Mouse (Mus musculus) liver, embryonic 12.5 days (tissue): ENCODE results near the gene Qrfp. TPM values are rescaled to one million over a fixed set of nuclear protein-coding genes. Genes with fewer than 3 reads are reported as not detected.

ENCODE experiments used
- ATAC-seq: fragments of 200-750 bp; cut with Nextera tagmentation; 2 replicates; pipeline ENCODE4 v1.8.0; 2017; ENCODE audit warnings: moderate number of reproducible peaks, mild to moderate bottlenecking, moderate library complexity
- H3K27ac ChIP-seq: fragments of 300-500 bp; sonication (generic); 2 replicates; pipeline ENCODE4 v1.5.1; 2016; ENCODE audit warnings: mild to moderate bottlenecking
- H3K27me3 ChIP-seq: fragments of 300-500 bp; sonication (generic); replicated peaks from 2 replicates; pipeline ENCODE4 v1.6.1; 2016; ENCODE audit warnings: mild to moderate bottlenecking, moderate library complexity
- H3K36me3 ChIP-seq: fragments of 300-500 bp; sonication (generic); 2 replicates; pipeline ENCODE4 v1.6.1; 2016; ENCODE audit warnings: mild to moderate bottlenecking, moderate library complexity
- H3K4me1 ChIP-seq: fragments of 300-500 bp; sonication (generic); 2 replicates; pipeline ENCODE4 v1.6.1; 2016
- H3K4me2 ChIP-seq: fragments of 300-500 bp; sonication (generic); 2 replicates; pipeline ENCODE4 v1.6.1; 2016; ENCODE audit warnings: mild to moderate bottlenecking, moderate library complexity
- H3K4me3 ChIP-seq: fragments of 300-500 bp; sonication (generic); 2 replicates; pipeline ENCODE4 v1.5.1; 2016; ENCODE audit warnings: mild to moderate bottlenecking, moderate library complexity
- H3K9ac ChIP-seq: fragments of 300-500 bp; sonication (generic); 2 replicates; pipeline ENCODE4 v1.6.1; 2016; ENCODE audit warnings: mild to moderate bottlenecking, moderate library complexity
- H3K9me3 ChIP-seq: fragments of 300-500 bp; sonication (generic); replicated peaks from 2 replicates; pipeline ENCODE4 v1.6.1; 2016; ENCODE audit warnings: mild to moderate bottlenecking, moderate library complexity
- WGBS: fragments of 180-500 bp; shearing (Covaris S2); methylation state at CpG from one replicate; pipeline ENCODE4 v1.1.7; 2016; ENCODE audit not compliant: insufficient replicate concordance; 5-methylcytosine and 5-hydroxymethylcytosine counted together
- polyA plus RNA-seq: library from polyadenylated mRNA; unstranded; fragments of >200 nt; fragmentation: Nextera tagmentation; extraction: Ambion mirVana; gene quantifications from 2 replicates; pipeline ENCODE4 v1.2.1, GENCODE M21; 2016

Qrfp gene
- polyA plus RNA-seq, 1 experiment from 2014 or later, result 0.04 TPM

DNA sequence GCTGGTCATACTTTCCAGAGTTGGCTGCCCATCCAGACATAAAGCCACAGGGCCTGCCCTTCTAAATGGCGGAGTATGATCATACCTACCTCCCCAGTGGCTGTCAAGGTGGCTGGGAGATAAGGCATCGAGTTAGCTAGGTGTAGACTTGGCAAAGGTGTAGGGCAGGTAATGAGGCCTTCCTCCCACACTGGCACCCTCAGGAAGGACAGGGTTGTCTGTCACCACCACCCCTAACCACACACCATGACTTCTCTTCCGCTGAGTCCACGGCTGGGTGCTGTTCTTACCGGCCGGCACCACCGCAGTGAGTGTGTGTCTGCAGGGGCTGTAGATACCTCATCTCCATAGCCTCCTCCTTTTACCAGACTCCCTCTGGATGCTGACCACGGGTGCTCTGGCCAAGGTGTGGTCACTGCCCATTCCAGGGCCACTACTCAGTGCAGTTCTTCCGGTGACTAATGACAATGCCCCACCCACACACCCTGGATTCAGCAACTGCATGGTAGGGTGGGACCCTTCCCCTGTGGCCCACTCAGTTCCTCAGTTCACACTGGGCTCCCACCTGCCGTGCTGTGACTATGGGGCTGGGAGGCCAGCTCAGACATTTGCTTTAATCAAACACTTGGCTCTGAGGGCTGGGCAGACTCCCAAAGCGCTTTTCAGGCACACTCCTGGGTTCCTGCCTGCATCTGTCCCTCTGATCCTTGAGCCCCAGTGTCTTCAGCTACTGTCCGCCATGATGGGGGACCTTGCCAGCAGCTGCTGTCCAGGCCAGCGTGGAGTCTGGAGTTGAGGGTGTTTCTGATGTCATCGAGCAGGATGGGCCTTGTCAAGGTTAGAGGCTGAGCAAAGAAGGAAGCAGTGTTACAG lies 942 bp upstream of the Qrfp start:
- H3K27me3 ChIP-seq, result peaks cover 30% of the 10 kb centered on the region; the same call in 1 of the 2 replicates
- H3K36me3 ChIP-seq, result no peaks in the 10 kb centered on the region
- H3K9ac ChIP-seq, result no peak overlapping the region
- H3K4me2 ChIP-seq, result no peak overlapping the region
- no peak for ATAC-seq
- H3K9me3 ChIP-seq, result no peaks in the 10 kb centered on the region
- no peak overlapping the region for H3K27ac ChIP-seq
- no peak overlapping the region for H3K4me3 ChIP-seq
- 68% methylated on average over 14 of the region's 14 CpGs for WGBS
- H3K4me1 ChIP-seq, result 0 out of 2 replicates have a peak, but pooled peaks cover 21% of the 10 kb centered on the region

DNA sequence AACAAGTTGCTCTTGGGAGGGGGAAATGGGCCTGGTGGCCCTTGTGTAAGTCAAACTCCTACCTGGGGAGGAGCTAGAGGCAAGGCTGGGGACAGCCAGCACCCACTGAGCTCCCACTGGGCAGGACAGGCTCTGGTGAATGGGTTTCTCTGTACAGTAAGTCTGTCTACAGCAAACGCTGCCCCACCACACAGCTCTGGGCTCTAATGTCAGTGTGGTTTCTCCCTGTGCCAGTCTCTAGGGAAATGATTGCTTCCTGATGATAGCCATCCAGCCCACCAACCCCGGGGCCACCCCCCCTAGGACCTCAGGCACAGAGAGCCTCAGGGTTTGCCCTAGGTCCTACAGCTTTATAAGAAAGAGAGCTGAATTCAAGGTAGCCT lies 1.0 kb downstream of the Qrfp start:
- Histone ChIP-seq H3K9ac (no peak overlapping the region), H3K4me3 (no peak overlapping the region), H3K4me2 (no peak overlapping the region), H3K4me1 (0 out of 2 replicates have a peak, but pooled peaks cover 21% of the 10 kb centered on the region), H3K27ac (no peak overlapping the region), H3K36me3 (peaks cover 3% of the 10 kb centered on the region), H3K9me3 (no peaks in the 10 kb centered on the region), H3K27me3 (peaks cover 27% of the 10 kb centered on the region; the same call in 1 of the 2 replicates)
- no peak for ATAC-seq
- 4% methylated on average over 2 of the region's 2 CpGs for WGBS

DNA sequence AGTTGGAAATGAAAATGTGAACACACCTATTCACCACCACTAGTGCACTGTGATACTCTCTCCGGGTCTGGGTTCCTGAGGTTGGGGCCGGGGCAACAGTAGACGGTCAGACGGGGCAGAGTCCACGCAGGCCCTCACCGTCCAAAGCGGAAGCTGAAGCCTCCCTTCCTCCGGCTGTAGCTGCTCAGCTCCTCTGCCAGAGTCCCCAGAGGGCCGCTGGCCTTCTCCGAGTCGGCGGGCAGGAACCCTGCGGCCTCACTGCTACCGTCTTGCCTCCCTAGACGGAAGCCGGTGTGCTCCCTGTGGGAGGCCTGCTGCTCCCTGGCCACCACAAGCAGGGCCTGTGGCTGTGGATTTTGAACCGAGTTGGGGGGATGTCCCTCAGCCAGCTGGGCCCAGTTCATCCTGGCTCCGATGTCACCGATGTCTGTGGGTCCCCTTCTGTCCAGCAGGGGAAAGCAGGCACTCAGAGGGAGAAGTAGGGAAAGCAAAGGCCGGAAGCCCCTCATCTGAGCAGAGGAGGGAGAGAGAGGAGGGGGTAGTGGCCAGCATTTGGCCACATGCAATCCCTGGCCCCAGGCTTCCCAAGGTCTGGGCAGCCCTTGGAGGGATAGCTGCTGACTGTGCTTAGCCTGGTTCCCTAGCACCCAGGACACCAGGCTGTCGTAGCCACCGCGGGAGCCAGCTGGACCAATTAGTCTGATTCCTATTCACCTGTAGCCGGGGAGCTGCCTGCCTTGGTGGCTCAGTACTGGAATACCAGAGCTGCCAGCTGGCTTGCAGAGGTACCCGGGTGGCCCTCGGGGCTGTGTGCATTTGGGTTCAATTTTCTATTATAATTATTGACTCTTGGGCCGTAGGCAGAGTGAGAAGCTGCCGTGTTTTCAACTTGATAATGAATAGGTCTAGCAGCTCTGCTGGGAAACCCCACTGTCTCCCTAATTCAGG lies 1.7 kb downstream of the Qrfp start:
- 40% methylated on average over 28 of the region's 28 CpGs for WGBS
- ATAC-seq, result no peak
- H3K9ac ChIP-seq, result no peak overlapping the region

DNA sequence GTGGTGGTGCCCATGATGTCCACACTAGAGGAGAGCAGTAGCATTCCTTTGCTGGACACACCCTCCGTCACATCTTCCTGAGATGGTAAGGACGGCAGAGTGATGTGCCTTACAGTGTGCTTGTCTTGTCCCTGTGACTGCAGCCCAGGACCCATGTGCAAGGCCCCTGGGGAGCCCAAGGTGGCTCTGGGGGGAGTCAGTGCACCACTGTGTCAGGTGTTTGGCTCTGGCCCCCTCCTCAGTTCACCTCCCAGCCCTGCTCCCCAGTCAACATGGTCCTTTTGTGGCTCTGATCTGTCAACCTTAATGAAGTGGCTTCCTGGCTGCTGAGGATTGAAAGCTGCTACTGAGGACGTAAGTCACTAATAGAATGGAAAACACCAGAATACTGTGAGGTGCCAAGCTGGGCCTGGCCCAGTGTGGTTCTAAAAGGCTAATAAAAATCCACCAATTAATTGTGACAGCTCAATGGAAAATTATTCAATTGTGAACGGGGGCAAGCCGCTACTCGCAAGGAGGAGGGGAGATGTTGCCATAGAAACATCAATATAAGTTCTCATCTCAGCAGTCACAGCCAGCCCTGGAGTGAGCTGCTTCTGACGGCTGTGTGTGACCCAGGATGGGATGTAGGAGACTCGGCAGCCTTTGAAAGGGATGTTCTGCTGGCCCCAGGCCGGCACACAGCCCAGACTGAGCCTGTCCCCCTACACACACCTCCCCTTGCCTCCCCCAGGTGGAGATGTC lies 3.6 kb downstream of the Qrfp start:
- peaks cover 23% of the 10 kb centered on the region; the same call in 1 of the 2 replicates for H3K27me3 ChIP-seq
- H3K36me3 ChIP-seq, result peaks cover 29% of the 10 kb centered on the region
- H3K9ac ChIP-seq, result no peak overlapping the region
- no peak for ATAC-seq
- H3K27ac ChIP-seq, result no peak overlapping the region
- H3K4me3 ChIP-seq, result no peak overlapping the region
- no peaks in the 10 kb centered on the region for H3K9me3 ChIP-seq
- no peak overlapping the region for H3K4me2 ChIP-seq
- 61% methylated on average over 9 of the region's 9 CpGs for WGBS
- H3K4me1 ChIP-seq, result 0 out of 2 replicates have a peak, but pooled peaks cover 21% of the 10 kb centered on the region

More for the DNA sequence above, 1.7 kb downstream of the Qrfp start:
- Histone ChIP-seq H3K27me3 (peaks cover 23% of the 10 kb centered on the region; the same call in 1 of the 2 replicates), H3K4me2 (no peak overlapping the region), H3K4me3 (no peak overlapping the region), H3K27ac (no peak overlapping the region), H3K4me1 (0 out of 2 replicates have a peak, but pooled peaks cover 21% of the 10 kb centered on the region), H3K36me3 (peaks cover 10% of the 10 kb centered on the region), H3K9me3 (no peaks in the 10 kb centered on the region)

DNA sequence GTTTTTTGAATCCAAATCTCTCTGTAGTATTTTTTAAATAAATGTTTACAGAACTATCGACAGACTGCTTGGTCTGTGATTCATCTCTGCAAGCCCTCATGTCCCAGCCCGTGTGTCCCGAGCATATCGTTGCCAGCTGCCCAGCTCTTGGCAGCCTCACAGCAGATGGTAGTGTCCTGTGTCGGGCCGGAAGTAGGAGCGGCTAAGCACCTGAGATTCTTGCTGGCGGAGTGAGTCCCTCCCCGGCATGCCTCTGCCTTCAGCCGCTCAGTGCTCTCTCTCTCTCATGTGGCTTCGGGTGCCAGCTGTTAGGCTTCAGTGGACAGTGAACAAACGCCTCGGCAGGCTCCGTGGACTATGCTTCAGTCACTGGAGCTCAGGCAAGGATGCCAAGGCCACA lies 6.9 kb downstream of the Qrfp start:
- Histone ChIP-seq H3K9ac (no peak overlapping the region), H3K36me3 (peaks cover 62% of the 10 kb centered on the region), H3K9me3 (no peaks in the 10 kb centered on the region), H3K4me1 (0 out of 2 replicates have a peak, but pooled peaks cover 5% of the 10 kb centered on the region), H3K4me2 (no peak overlapping the region), H3K4me3 (no peak overlapping the region), H3K27me3 (no peaks in the 10 kb centered on the region), H3K27ac (no peak overlapping the region)
- 78% methylated on average over 14 of the region's 14 CpGs for WGBS
- ATAC-seq, result no peak

DNA sequence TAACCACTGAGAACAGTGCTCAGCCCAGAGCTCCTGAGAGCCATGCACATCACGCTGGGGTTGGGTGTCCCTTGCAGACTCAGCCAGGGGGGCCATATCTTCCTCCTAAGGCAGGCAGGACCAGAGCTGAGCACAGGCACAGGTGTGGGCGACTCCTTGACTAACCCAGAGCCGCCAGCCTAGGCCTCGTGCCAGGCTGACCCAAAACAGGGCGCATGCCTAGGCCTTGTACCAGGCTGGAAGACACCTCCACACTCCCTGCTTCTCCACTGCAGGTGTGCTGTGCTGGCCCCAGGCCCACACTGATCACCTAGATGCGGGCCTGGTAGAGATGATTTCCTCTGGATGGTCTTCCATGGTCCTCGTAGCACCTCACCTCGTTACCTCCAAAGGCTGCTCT lies 7.6 kb downstream of the Qrfp start:
- Histone ChIP-seq H3K4me2 (no peak overlapping the region), H3K4me3 (no peak overlapping the region), H3K27ac (no peak overlapping the region), H3K4me1 (0 out of 2 replicates have a peak, but pooled peaks cover 5% of the 10 kb centered on the region), H3K27me3 (no peaks in the 10 kb centered on the region), H3K9me3 (no peaks in the 10 kb centered on the region), H3K36me3 (peaks cover 69% of the 10 kb centered on the region), H3K9ac (no peak overlapping the region)
- 82% methylated on average over 8 of the region's 8 CpGs for WGBS
- peak; percentile 42; the same call in 1 of the 2 replicates for ATAC-seq

DNA sequence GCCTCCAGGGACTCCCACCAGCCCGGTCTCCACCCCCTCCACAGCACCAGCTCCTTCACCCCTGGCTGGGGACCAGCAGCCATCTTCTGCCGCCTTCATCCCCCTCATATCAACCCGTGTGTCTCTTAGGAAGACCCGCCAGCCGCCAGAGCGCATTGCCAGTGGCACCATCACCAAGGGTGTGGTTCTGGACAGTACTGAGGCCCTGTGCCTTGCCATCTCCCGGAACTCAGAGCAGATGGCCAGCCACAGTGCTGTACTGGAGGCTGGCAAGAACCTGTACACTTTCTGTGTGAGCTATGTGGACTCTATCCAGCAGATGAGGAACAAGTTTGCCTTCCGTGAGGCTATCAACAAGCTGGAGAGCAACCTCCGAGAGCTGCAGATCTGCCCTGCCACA lies 9.0 kb downstream of the Qrfp start:
- no peak overlapping the region for H3K4me2 ChIP-seq
- H3K9me3 ChIP-seq, result no peaks in the 10 kb centered on the region
- H3K9ac ChIP-seq, result no peak overlapping the region
- H3K4me1 ChIP-seq, result no peaks in the 10 kb centered on the region
- WGBS, result 87% methylated on average over 9 of the region's 9 CpGs
- no peak overlapping the region for H3K27ac ChIP-seq
- H3K4me3 ChIP-seq, result no peak overlapping the region
- H3K36me3 ChIP-seq, result peaks cover 82% of the 10 kb centered on the region
- H3K27me3 ChIP-seq, result no peaks in the 10 kb centered on the region
- ATAC-seq, result no peak

DNA sequence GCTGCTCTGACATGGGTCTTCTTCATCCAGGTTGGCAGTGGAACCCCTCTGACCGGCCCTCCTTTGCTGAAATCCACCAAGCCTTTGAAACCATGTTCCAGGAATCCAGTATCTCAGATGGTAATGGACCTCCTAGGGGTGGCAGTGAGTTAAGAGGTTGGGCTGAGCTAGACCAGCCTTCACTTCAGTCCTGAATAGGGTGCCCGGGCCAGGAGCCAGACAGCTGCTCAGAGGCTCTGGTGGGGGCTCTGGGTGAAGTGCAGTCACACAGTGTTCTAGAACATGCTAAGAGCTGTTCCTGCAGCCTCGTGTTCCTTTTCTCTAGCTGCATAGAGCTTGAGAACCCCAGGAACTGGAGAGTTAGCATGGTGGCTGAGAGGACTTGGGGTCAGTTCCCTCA lies 13.4 kb downstream of the Qrfp start:
- Histone ChIP-seq H3K4me2 (no peak overlapping the region), H3K27ac (no peak overlapping the region), H3K4me3 (no peak overlapping the region), H3K36me3 (peaks cover 100% of the 10 kb centered on the region), H3K9me3 (no peaks in the 10 kb centered on the region), H3K9ac (no peak overlapping the region), H3K27me3 (no peaks in the 10 kb centered on the region), H3K4me1 (no peaks in the 10 kb centered on the region)
- 82% methylated on average over 3 of the region's 3 CpGs for WGBS
- ATAC-seq, result no peak

DNA sequence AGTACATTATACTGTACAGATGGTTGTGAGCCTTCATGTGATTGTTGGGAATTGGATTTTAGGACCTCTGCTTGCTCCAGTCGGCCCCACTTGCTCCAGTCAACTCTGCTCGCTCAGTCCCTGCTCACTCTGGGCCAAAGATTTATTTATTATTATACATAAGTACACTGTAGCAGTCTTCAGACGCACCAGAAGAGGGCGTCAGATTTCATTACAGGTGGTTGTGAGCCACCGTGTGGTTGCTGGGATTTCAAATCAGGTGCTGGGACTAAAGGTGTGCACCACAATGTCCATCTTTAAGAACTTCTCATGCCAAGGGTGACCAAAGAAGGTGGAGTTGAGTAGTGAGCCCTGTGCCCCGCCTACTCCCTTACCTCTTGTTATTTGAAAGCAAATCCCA lies 17.8 kb downstream of the Qrfp start:
- H3K4me1 ChIP-seq, result no peaks in the 10 kb centered on the region
- no peaks in the 10 kb centered on the region for H3K27me3 ChIP-seq
- H3K9me3 ChIP-seq, result no peaks in the 10 kb centered on the region
- no peak overlapping the region for H3K27ac ChIP-seq
- no peak overlapping the region for H3K9ac ChIP-seq
- WGBS, result 76% methylated on average over 6 of the region's 6 CpGs
- no peak overlapping the region for H3K4me3 ChIP-seq
- peaks cover 97% of the 10 kb centered on the region for H3K36me3 ChIP-seq
- no peak overlapping the region for H3K4me2 ChIP-seq
- ATAC-seq, result no peak

DNA sequence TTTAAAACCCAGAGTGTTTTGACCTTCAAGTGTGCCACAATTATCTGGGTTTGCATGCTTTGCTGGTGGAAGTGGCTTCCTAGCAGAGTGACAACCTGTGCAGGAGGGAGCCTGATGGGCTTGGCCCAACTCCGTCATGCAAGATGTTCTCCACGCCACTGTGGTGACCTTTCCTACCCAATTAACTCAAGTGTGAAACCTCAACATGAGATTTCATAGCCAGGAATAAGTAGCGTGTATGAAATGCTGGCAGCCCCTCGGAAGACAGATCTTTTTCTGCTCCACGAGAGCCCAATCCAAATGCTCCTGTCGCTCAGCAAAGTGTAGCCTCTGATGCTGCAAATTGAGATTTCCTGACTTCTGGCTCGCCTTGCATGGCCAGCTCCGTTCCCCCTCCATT lies 19.1 kb downstream of the Qrfp start:
- Histone ChIP-seq H3K4me1 (no peaks in the 10 kb centered on the region), H3K4me3 (no peak overlapping the region), H3K9ac (no peak overlapping the region), H3K27ac (no peak overlapping the region), H3K4me2 (no peak overlapping the region), H3K9me3 (no peaks in the 10 kb centered on the region), H3K36me3 (peaks cover 94% of the 10 kb centered on the region), H3K27me3 (no peaks in the 10 kb centered on the region)
- ATAC-seq, result no peak
- WGBS, result 82% methylated on average over 8 of the region's 8 CpGs

DNA sequence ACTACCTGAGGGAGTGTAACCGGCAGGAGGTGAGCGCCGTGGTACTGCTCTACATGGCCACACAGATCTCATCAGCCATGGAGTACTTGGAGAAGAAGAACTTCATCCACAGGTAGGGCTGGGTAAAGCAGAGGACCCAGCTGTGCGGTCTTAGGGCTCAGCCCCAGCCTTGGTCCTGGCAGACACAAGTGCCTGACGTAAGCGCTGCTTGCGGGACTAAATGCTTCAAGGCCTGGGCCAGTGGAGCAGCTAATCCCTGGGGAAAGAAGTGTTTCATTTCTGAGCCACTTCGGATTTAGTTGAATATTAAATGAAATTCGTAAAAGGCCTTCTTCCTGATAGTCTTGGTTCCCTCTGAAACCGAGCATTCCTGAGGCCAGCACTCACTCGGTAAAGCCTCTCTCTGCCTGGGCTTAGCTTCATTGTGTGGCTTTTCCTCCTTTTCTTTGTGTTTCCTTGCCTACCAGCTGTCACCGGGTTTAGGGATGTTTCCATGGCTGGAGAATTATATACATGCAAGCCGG lies 19.6 kb downstream of the Qrfp start:
- Histone ChIP-seq H3K36me3 (peaks cover 94% of the 10 kb centered on the region), H3K9me3 (no peaks in the 10 kb centered on the region), H3K9ac (no peak overlapping the region), H3K27me3 (no peaks in the 10 kb centered on the region), H3K4me3 (no peak overlapping the region), H3K27ac (no peak overlapping the region), H3K4me1 (no peaks in the 10 kb centered on the region), H3K4me2 (no peak overlapping the region)
- no peak for ATAC-seq
- 85% methylated on average over 13 of the region's 13 CpGs for WGBS
